Mouse (Mus musculus): Measurements from ENCODE around the gene Ring1. TPM values are rescaled to one million over a fixed set of nuclear protein-coding genes. Genes with fewer than 3 reads are reported as not detected.
"Not testable (repeated sequence)": the region's sequence is repeated elsewhere in the genome, so short reads cannot be mapped to it uniquely, and the experiment has no call there.

The Ring1 gene
- polyA plus RNA-seq, 1 experiment from 2014 or later: 14.9 TPM

DNA sequence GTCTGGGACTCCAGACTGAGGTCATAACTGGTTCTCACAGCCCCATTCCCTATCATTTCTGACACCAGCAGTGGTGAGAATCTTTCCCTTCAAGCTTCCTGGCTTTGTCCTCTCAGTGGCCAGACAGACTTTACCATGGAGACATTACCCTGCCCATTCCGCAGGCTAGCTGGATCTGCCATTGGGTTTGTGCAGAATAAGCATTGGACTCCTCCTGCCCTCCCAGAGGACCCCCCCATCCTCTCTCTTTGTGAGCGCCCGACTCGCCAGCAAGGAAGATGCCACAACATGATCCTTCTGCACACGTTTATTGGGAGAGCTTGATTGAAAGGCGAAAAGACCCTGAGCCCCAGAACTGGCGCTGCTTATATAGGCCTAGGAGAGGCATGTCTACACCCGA lies 11.0 kb downstream of the Ring1 start:
- 85% methylated on average over 8 of the region's 8 CpGs for WGBS
- no peak for ATAC-seq (ENCODE audit: insufficient number of reproducible peaks, low FRiP score)
- Histone ChIP-seq H3K27me3 (replicated peaks) (0 out of 2 replicates have a peak, but pooled peaks cover 3% of the 10 kb centered on the region), H3K4me3 (no peak overlapping the region), H3K36me3 (no peaks in the 10 kb centered on the region), H3K27ac (ENCODE audit: poor library complexity, severe bottlenecking) (no peak overlapping the region), H3K9ac (no peak overlapping the region), H3K4me1 (replicated peaks) (no peaks in the 10 kb centered on the region), H3K4me2 (no peak overlapping the region), H3K9me3 (replicated peaks) (peaks cover 4% of the 10 kb centered on the region; the same call in 1 of the 2 replicates)

DNA sequence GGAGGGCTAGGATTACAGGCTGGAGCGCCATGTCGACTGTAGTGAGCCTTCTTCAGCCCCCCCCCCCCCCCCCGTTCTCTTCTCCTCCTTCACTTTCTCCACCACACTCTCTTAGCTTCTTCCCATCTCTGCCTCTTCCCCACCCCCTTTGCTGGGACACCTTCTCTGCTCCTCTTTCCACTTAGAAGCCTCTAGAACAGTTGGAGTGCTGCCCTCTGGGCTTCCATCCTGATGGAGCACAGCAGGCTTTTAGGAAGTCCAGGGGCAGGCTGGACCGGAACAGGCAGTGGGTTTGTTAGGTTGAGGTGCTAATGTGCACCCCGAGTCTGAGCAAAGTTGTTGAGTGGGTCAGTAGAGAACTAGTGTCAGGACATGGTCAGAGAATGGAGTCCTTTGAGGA lies 14.3 kb downstream of the Ring1 start:
- ATAC-seq (ENCODE audit: insufficient number of reproducible peaks, low FRiP score): no peak

DNA sequence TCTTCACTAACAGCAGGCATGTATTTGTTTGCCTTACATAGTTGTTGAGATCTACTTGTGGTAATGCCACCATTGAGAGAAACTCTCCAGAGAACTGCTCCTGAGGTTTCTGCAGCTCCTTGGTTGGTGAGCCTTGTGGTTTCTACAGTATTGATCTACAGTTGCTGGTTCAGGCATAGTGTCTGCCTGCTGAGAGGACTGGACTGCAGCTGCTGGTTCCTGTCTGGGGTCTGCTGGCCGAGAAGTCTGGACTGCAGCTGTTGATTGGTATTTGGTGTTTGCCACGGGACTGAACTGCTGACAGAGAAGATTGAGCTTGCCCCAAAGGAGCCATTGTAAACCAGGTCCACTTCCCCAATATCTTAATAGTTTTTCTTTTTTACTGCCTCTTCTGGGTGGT lies 17.9 kb downstream of the Ring1 start:
- H3K4me3 ChIP-seq: no peak overlapping the region
- no peak overlapping the region for H3K27ac ChIP-seq (ENCODE audit: poor library complexity, severe bottlenecking)
- ATAC-seq (ENCODE audit: insufficient number of reproducible peaks, low FRiP score): no peak
- peaks cover 14% of the 10 kb centered on the region for H3K27me3 ChIP-seq (replicated peaks)
- no peaks in the 10 kb centered on the region for H3K36me3 ChIP-seq
- no peak overlapping the region for H3K4me2 ChIP-seq
- H3K4me1 ChIP-seq (replicated peaks): no peaks in the 10 kb centered on the region
- 34% methylated on average over 2 of the region's 2 CpGs for WGBS
- peaks cover 6% of the 10 kb centered on the region; the same call in 1 of the 2 replicates for H3K9me3 ChIP-seq (replicated peaks)
- H3K9ac ChIP-seq: no peak overlapping the region

More for the DNA sequence above, 14.3 kb downstream of the Ring1 start:
- H3K9ac ChIP-seq: no peak overlapping the region
- H3K9me3 ChIP-seq (replicated peaks): peaks cover 9% of the 10 kb centered on the region
- no peaks in the 10 kb centered on the region for H3K4me1 ChIP-seq (replicated peaks)
- no peaks in the 10 kb centered on the region for H3K36me3 ChIP-seq
- no peak overlapping the region for H3K4me3 ChIP-seq
- H3K4me2 ChIP-seq: no peak overlapping the region
- no peak overlapping the region for H3K27ac ChIP-seq (ENCODE audit: poor library complexity, severe bottlenecking)
- 64% methylated on average over 5 of the region's 5 CpGs for WGBS
- H3K27me3 ChIP-seq (replicated peaks): peaks cover 8% of the 10 kb centered on the region; the same call in 1 of the 2 replicates

DNA sequence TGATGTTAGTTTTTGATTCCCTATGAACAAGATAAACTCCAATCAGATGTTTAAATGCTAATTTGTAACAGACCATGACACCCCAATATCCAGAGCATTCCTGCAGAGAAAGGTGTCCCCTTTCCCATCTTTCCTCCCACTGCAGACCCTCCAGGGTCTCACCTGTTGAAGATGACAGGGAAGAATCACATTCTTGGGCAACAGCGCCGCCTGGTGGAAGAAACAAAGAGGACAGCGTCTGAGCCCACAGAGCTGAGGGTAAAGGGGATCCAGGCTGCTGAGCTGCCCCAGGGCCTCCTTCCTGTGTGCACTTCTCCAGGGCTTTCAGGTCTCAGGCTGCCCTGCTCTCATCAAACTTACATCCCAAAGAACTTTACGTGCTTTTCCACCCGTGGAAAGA lies 21.1 kb downstream of the Ring1 start:
- WGBS: 3% methylated on average over 5 of the region's 5 CpGs
- H3K4me3 ChIP-seq: no peak overlapping the region
- H3K27ac ChIP-seq (ENCODE audit: poor library complexity, severe bottlenecking): no peak overlapping the region
- peaks cover 6% of the 10 kb centered on the region; the same call in 1 of the 2 replicates for H3K9me3 ChIP-seq (replicated peaks)
- H3K36me3 ChIP-seq: no peaks in the 10 kb centered on the region
- H3K9ac ChIP-seq: no peak overlapping the region
- no peak overlapping the region for H3K4me2 ChIP-seq
- H3K4me1 ChIP-seq (replicated peaks): peaks cover 12% of the 10 kb centered on the region
- peaks cover 43% of the 10 kb centered on the region for H3K27me3 ChIP-seq (replicated peaks)
- ATAC-seq (ENCODE audit: insufficient number of reproducible peaks, low FRiP score): no peak

DNA sequence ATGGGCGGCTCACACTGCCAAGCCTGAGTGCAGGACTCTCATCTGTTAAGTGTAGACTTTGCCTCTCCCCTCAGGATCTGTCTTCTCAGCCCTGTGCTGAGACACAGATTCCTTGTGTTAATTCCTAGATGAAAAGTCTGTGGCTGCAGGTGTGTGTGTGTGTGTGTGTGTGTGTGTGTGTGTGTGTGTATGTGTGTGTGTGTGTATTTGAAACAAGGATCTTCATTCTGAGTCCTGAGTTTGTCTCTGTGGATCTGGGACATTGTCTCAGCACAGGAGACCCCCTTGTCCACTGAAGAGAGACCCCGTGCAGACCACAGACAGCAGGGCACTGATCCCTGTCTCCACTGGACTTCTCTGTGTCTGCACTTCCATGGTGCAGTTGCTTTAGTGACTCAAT lies 23.7 kb downstream of the Ring1 start:
- H3K9ac ChIP-seq; H3K9me3 ChIP-seq (replicated peaks); H3K27ac ChIP-seq (ENCODE audit: poor library complexity, severe bottlenecking); ATAC-seq (ENCODE audit: insufficient number of reproducible peaks, low FRiP score); H3K36me3 ChIP-seq: not testable (repeated sequence)
- peaks cover 67% of the 10 kb centered on the region for H3K27me3 ChIP-seq (replicated peaks)
- WGBS: 43% methylated on average over 2 of the region's 2 CpGs
- H3K4me2 ChIP-seq: peak overlapping the region; percentile 100; the same call in 1 of the 2 replicates
- peak overlapping the region; percentile 77; the same call in 1 of the 2 replicates for H3K4me3 ChIP-seq
- peaks cover 12% of the 10 kb centered on the region for H3K4me1 ChIP-seq (replicated peaks)

DNA sequence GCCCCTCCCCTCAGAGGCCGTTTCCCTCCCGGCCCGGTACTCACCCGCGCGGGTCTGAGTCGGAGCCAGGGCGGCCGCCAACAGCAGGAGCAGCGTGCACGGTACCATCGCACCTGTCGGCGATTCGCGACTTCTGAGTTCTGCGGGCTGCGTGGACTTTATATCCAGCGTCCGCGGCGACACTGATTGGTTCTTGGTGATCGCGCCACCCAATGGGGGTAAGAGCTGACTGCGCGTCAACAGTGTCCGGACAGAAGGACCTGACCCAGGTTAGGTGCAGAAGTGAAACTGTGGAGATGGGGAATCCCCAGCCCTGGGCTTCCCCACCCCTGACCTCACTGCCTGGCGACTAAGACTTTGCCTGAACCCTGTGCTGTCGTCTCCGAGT lies 24.3 kb downstream of the Ring1 start, which contains the start of gene H2-K1:
Gene H2-K1 (minus strand): TSS at position 198 of the 388 bp plus-strand sequence.
- Histone ChIP-seq H3K4me2 (peak within 1 kb of the TSS; percentile 100), H3K27ac (ENCODE audit: poor library complexity, severe bottlenecking) (no peak within 1 kb of the TSS), H3K4me1 (replicated peaks) (peaks cover 12% of the 10 kb centered on the region), H3K9ac (peak within 1 kb of the TSS; percentile 72), H3K27me3 (replicated peaks) (peaks cover 67% of the 10 kb centered on the region), H3K4me3 (peak within 1 kb of the TSS; percentile 77), H3K9me3 (replicated peaks) (no peaks in the 10 kb centered on the region), H3K36me3 (no peaks in the 10 kb centered on the region)
- under 1% methylated on average over 28 of the region's 30 CpGs for WGBS
- ATAC-seq (ENCODE audit: insufficient number of reproducible peaks, low FRiP score): peak; percentile 82

DNA sequence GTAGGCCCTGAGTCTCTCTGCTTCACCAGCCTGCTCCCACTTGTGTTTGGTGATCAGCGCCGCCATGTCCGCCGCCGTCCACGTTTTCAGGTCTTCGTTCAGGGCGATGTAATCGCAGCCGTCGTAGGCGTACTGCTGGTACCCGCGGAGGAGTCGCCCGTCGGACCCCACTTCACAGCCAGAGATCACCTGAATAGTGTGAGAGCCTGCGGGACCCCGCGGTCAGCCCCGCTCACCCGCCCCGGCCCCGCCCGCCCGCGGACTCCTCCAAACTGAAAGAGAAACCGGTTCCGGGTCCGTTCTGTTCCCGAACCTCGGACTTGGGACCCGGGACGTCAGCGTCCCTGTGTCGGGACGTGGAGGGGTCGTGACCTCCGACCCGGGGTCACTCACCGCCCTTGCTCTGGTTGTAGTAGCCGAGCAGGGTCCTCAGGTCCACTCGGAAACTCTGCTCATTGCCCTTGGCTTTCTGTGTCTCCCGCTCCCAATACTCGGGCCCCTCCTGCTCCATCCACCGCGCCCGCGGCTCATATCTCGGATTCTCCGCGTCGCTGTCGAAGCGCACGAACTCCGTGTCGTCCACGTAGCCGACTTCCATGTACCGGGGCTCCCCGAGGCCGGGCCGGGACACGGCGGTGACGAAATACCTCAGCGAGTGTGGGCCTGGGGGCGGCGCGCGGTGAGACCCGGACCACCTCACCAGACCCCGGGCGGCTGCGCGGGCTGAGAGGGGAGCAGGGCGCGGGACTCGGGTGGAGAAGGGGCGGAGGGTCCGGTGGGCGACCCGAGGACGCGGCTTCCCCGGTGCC lies 24.9 kb downstream of the Ring1 start:
- Histone ChIP-seq H3K27me3 (replicated peaks) (peaks cover 67% of the 10 kb centered on the region), H3K4me3 (peak overlapping the region; percentile 77), H3K4me1 (replicated peaks) (peaks cover 12% of the 10 kb centered on the region), H3K9me3 (replicated peaks) (no peaks in the 10 kb centered on the region; the same call in 1 of the 2 replicates), H3K27ac (ENCODE audit: poor library complexity, severe bottlenecking) (no peak overlapping the region), H3K4me2 (peak overlapping the region; percentile 100), H3K36me3 (no peaks in the 10 kb centered on the region), H3K9ac (peak overlapping the region; percentile 72)
- WGBS: 2% methylated on average over 87 of the region's 87 CpGs
- ATAC-seq (ENCODE audit: insufficient number of reproducible peaks, low FRiP score): peak; percentile 56

DNA sequence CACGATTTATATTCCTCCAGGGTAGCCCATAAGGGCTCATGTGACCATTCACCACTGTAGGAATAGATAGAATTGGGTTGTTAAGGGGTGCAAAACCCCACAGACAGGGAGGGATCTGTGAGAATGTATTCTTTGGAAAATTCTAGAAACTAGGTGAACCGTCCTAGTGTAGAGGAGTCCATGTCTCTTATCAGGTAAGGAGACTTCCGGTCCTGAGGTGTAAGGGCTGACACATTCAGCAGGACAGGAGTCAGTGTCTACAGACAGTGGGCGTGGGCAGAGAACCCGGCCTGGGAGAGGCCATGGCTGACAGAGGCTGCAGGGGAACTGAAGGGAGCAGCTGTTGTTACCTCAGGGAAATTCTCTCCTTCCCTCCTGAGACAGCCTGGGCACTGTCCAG lies 25.8 kb downstream of the Ring1 start:
- H3K4me3 ChIP-seq; H3K4me2 ChIP-seq; H3K36me3 ChIP-seq; H3K9me3 ChIP-seq (replicated peaks); ATAC-seq (ENCODE audit: insufficient number of reproducible peaks, low FRiP score); H3K27ac ChIP-seq (ENCODE audit: poor library complexity, severe bottlenecking); H3K9ac ChIP-seq: not testable (repeated sequence)
- 45% methylated on average over 5 of the region's 5 CpGs for WGBS
- peaks cover 67% of the 10 kb centered on the region for H3K27me3 ChIP-seq (replicated peaks)
- peaks cover 12% of the 10 kb centered on the region for H3K4me1 ChIP-seq (replicated peaks)

DNA sequence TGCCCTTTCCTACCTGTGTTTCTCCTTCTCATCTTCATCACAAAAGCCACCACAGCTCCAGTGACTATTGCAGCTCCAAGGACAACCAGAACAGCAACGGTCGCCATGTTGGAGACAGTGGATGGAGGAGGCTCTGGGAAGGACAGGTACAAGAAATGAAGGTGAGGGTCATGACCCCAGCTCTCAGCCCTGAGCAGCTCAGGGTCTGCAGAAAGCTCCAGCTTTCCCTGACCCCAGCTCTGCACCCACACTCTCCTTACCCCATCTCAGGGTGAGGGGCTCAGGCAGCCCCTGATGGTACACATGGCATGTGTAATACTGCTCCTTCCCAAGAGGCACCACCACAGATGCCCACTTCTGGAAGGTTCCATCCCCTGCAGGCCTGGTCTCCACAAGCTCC lies 27.5 kb downstream of the Ring1 start:
- WGBS: 92% methylated on average over 2 of the region's 2 CpGs
- not testable (repeated sequence) for H3K4me2 ChIP-seq; H3K4me3 ChIP-seq; H3K9ac ChIP-seq; H3K9me3 ChIP-seq (replicated peaks); H3K36me3 ChIP-seq; H3K27ac ChIP-seq (ENCODE audit: poor library complexity, severe bottlenecking); ATAC-seq (ENCODE audit: insufficient number of reproducible peaks, low FRiP score)
- H3K27me3 ChIP-seq (replicated peaks): peaks cover 62% of the 10 kb centered on the region
- H3K4me1 ChIP-seq (replicated peaks): peaks cover 12% of the 10 kb centered on the region

DNA sequence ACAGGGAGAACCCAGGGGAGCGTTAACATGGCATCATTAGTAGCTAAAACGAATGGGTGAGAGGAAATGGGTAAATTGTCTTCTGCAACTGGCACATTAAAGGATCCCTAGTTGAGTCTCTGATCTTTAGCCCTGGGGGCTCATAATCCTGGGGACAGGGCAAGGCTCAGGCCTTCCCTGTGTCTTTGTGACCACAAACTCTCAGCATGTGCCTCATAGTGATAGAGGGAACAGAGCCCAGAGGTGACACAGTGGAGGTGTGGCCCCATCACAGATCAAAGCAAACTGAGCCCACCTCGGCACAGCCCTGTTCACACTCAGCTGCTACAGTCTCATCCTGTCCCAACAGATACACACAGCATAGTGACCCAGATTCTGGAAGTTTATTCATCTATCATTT lies 28.8 kb downstream of the Ring1 start:
- H3K4me1 ChIP-seq (replicated peaks): peaks cover 12% of the 10 kb centered on the region
- no peak overlapping the region for H3K4me3 ChIP-seq
- no peak overlapping the region for H3K9ac ChIP-seq
- no peak for ATAC-seq (ENCODE audit: insufficient number of reproducible peaks, low FRiP score)
- no peaks in the 10 kb centered on the region for H3K36me3 ChIP-seq
- peaks cover 51% of the 10 kb centered on the region for H3K27me3 ChIP-seq (replicated peaks)
- H3K9me3 ChIP-seq (replicated peaks): no peaks in the 10 kb centered on the region; the same call in 1 of the 2 replicates
- WGBS: 39% methylated on average over 3 of the region's 3 CpGs
- H3K4me2 ChIP-seq: no peak overlapping the region
- no peak overlapping the region for H3K27ac ChIP-seq (ENCODE audit: poor library complexity, severe bottlenecking)

DNA sequence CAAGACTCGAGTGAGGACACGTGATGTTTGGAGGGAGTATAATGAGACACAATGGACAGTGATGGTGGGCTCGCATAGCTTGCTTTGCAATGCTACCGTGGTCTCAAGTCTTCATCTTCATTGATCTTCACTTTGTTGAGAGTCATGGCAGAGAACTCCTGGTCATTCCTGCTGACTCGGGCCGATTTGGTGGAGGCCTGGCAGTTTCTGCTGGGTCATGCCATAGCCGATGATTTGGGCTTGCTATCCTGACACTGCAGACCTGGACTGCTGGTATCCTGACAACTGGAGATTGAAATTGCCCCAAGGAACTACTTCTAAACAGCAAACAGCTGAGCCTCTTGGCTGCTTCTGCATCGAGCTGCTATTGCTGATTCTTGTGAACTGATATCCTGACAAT lies 29.5 kb downstream of the Ring1 start:
- Histone ChIP-seq H3K4me3 (no peak overlapping the region), H3K27ac (ENCODE audit: poor library complexity, severe bottlenecking) (no peak overlapping the region), H3K9ac (no peak overlapping the region), H3K9me3 (replicated peaks) (no peaks in the 10 kb centered on the region; the same call in 1 of the 2 replicates), H3K36me3 (no peaks in the 10 kb centered on the region), H3K4me2 (no peak overlapping the region), H3K4me1 (replicated peaks) (peaks cover 6% of the 10 kb centered on the region), H3K27me3 (replicated peaks) (peaks cover 44% of the 10 kb centered on the region)
- WGBS: 78% methylated on average over 8 of the region's 8 CpGs
- no peak for ATAC-seq (ENCODE audit: insufficient number of reproducible peaks, low FRiP score)
